Mouse (Mus musculus): Measurements from ENCODE around the gene Tanc2.

- no peak for TF ChIP-seq CTCF (IDR thresholded peaks at IDR 0.05; ENCODE audit: low read depth)
- no peak for TF ChIP-seq EP300 (IDR thresholded peaks at IDR 0.05; ENCODE audit: low read depth)
These were observed 385.3 kb downstream of the Tanc2 start for GRCm38 (mm10) chr11:105975050-105975449.

Measured in heart, postnatal 0 days (tissue).